Mouse (Mus musculus): ENCODE measurements around the gene Gng7.

GRCm38 (mm10) chr10:80993276-80993675, 21.5 kb downstream of the Gng7 start:
- no peak for TF ChIP-seq POLR2A (IDR thresholded peaks at IDR 0.05; ENCODE audit: borderline replicate concordance, extremely low read depth, low read depth, low read length)
- TF ChIP-seq CTCF (IDR thresholded peaks at IDR 0.05; ENCODE audit: insufficient read depth, low read length), result no peak
